Mouse (Mus musculus): ENCODE data around the gene Eno3. TPM values are rescaled to one million over a fixed set of nuclear protein-coding genes. Genes with fewer than 3 reads are reported as not detected.

Eno3 gene
- total and polyA plus RNA-seq, 3 experiments, result 14.2 to 16.8 TPM; not detected in 1

DNA sequence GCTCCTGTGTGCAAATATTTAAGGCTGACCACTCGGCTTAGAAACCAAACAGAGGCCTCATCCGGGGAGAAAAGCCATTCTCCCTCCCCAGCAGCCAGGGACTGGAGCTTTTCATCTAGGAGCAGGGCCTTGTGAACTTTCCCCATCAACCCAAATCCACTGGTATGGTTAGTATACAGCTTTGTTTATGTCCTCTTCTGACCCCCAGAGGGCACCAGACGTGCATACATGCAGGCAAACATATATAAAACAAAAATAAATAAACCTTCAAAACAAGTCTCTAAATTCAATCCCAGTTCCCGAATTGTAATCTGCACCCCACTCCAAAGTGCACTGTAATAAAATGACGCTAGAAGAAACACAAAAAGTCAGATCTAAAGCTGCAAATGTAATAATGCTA is 27.4 kb upstream of the Eno3 start:
- Histone ChIP-seq H3K9ac (ENCODE audit: control insufficient read depth, low read depth, low read length, poor library complexity, severe bottlenecking) (no peak overlapping the region), H3K27me3 (ENCODE audit: control insufficient read depth in 1 of 2, insufficient read depth in 2 of 2, low read length in 2 of 2) (no peaks in the 10 kb centered on the region), H3K36me3 (ENCODE audit: control insufficient read depth in 1 of 2, insufficient read depth in 2 of 2, low read length in 2 of 2) (peaks cover 0 to 2% of the 10 kb centered on the region in 2 experiments; a peak in 1 of 4 replicates), H3K27ac (ENCODE audit: control insufficient read depth, low read depth, low read length) (no peak overlapping the region), H3K4me3 (ENCODE audit: control insufficient read depth in 1 of 2, insufficient read depth in 1 of 2, low read depth in 2 of 2, low read length in 2 of 2) (peak overlapping the region in 1 of 2 experiments; percentile 34; a peak in 1 of 4 replicates), H3K4me1 (ENCODE audit: control insufficient read depth in 1 of 2, insufficient read depth in 2 of 2, low read length in 2 of 2) (peaks cover 0 to 8% of the 10 kb centered on the region in 2 experiments; a peak in 2 of 4 replicates), H3K79me2 (ENCODE audit: control insufficient read depth, insufficient read depth, low read length, poor library complexity) (no peaks in the 10 kb centered on the region), H3K9me3 (replicated peaks; ENCODE audit: insufficient read depth, low read length) (no peaks in the 10 kb centered on the region)
- TF ChIP-seq RAD21 (IDR thresholded peaks at IDR 0.05; ENCODE audit: low read depth, low read length), result peak; percentile 94
- no peak for TF ChIP-seq ETS1 (IDR thresholded peaks at IDR 0.05; ENCODE audit: low read depth, low read length)
- 0 out of 2 replicates have a peak, but pooled peaks have one; percentile 43 for TF ChIP-seq MYC (IDR thresholded peaks at IDR 0.05; ENCODE audit: low read depth, low read length)
- peak; percentile 98 for TF ChIP-seq ZC3H11A (IDR thresholded peaks at IDR 0.05; ENCODE audit: low read depth, low read length)
- TF ChIP-seq TBP (IDR thresholded peaks at IDR 0.05; ENCODE audit: low read depth, low read length), result no peak
- no peak for TF ChIP-seq GABPA (IDR thresholded peaks at IDR 0.05; ENCODE audit: low read depth, low read length)
- no peak for TF ChIP-seq CHD2 (IDR thresholded peaks at IDR 0.05; ENCODE audit: low read length)
- TF ChIP-seq NRF1 (IDR thresholded peaks at IDR 0.05; ENCODE audit: insufficient read depth, low read depth, low read length, poor library complexity, severe bottlenecking), result no peak
- peak; percentile 48 to 94 (median 51) for TF ChIP-seq CTCF (IDR thresholded peaks at IDR 0.05 in 2 of 3, conservative IDR thresholded peaks at IDR 0.05 in 1 of 3; ENCODE audit: control insufficient read depth in 1 of 3, insufficient read depth in 1 of 3, low read depth in 2 of 3, low read length in 3 of 3, poor library complexity in 1 of 3, severe bottlenecking in 1 of 3)
- TF ChIP-seq ZNF384 (IDR thresholded peaks at IDR 0.05; ENCODE audit: low read depth, low read length), result 0 out of 2 replicates have a peak, but pooled peaks have one; percentile 45
- TF ChIP-seq SIN3A (IDR thresholded peaks at IDR 0.05; ENCODE audit: low read length), result peak; percentile 64
- peak; percentile 99 for TF ChIP-seq SMC3 (IDR thresholded peaks at IDR 0.05; ENCODE audit: low read depth, low read length)
- peak; percentile 87 for DNase-seq (ENCODE audit: low read depth, low spot score)

DNA sequence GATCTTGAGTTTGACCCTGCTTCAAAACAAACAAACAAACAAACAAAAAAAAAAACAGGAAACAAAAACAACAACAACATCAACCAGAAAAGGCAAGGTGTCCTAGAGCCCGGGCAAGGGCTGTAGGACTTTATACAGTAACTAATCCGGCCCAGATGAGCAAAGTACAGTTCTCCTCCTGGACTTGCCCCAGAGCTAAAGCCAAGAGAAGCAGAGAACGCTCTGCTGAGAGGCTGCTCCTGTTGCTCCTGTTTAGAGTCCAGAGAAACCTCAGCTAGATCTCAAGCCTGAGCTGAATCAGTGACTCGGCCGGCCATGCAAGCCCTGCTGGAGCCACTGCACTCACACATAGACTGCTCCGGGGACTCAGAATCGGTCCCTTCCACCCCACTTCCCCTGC is 26.9 kb upstream of the Eno3 start:
- Histone ChIP-seq H3K4me1 (ENCODE audit: control insufficient read depth in 1 of 2, insufficient read depth in 2 of 2, low read length in 2 of 2) (peaks cover 0 to 8% of the 10 kb centered on the region in 2 experiments; a peak in 2 of 4 replicates), H3K9ac (ENCODE audit: control insufficient read depth, low read depth, low read length, poor library complexity, severe bottlenecking) (peak overlapping the region; percentile 63), H3K9me3 (replicated peaks; ENCODE audit: insufficient read depth, low read length) (no peaks in the 10 kb centered on the region), H3K4me3 (ENCODE audit: control insufficient read depth in 1 of 2, insufficient read depth in 1 of 2, low read depth in 2 of 2, low read length in 2 of 2) (peak overlapping the region; percentile 34 to 39; a peak in 3 of 4 replicates), H3K27me3 (ENCODE audit: control insufficient read depth in 1 of 2, insufficient read depth in 2 of 2, low read length in 2 of 2) (no peaks in the 10 kb centered on the region), H3K36me3 (ENCODE audit: control insufficient read depth in 1 of 2, insufficient read depth in 2 of 2, low read length in 2 of 2) (peaks cover 0 to 2% of the 10 kb centered on the region in 2 experiments; a peak in 1 of 4 replicates), H3K79me2 (ENCODE audit: control insufficient read depth, insufficient read depth, low read length, poor library complexity) (no peaks in the 10 kb centered on the region), H3K27ac (ENCODE audit: control insufficient read depth, low read depth, low read length) (no peak overlapping the region)
- DNase-seq (ENCODE audit: low read depth, low spot score), result peak; percentile 67
- no peak for TF ChIP-seq MEF2A (IDR thresholded peaks at IDR 0.05; ENCODE audit: extremely low read depth, insufficient replicate concordance, low read depth, low read length, poor library complexity, severe bottlenecking)
- TF ChIP-seq NELFE (IDR thresholded peaks at IDR 0.05; ENCODE audit: low read depth, low read length), result no peak
- TF ChIP-seq SMC3 (IDR thresholded peaks at IDR 0.05; ENCODE audit: low read depth, low read length), result 0 out of 2 replicates have a peak, but pooled peaks have one; percentile 19
- no peak for TF ChIP-seq USF2 (IDR thresholded peaks at IDR 0.05; ENCODE audit: borderline replicate concordance in 1 of 2, insufficient read depth in 1 of 2, low read depth in 1 of 2, low read length in 2 of 2)
- TF ChIP-seq EP300 (IDR thresholded peaks at IDR 0.05; ENCODE audit: low read depth in 1 of 2, low read length in 2 of 2), result no peak

Measured in MEL (cell line).